Mouse (Mus musculus): Measurements from ENCODE around the gene Ugt1a2. TPM values are rescaled to one million over a fixed set of nuclear protein-coding genes. Genes with fewer than 3 reads are reported as not detected.
"Not testable (repeated sequence)": the region's sequence is repeated elsewhere in the genome, so short reads cannot be mapped to it uniquely, and the experiment has no call there.

Ugt1a2 gene
- not detected in 2 replicates for polyA plus RNA-seq (2016; fragmentation: Nextera tagmentation; extraction: Ambion mirVana)

DNA sequence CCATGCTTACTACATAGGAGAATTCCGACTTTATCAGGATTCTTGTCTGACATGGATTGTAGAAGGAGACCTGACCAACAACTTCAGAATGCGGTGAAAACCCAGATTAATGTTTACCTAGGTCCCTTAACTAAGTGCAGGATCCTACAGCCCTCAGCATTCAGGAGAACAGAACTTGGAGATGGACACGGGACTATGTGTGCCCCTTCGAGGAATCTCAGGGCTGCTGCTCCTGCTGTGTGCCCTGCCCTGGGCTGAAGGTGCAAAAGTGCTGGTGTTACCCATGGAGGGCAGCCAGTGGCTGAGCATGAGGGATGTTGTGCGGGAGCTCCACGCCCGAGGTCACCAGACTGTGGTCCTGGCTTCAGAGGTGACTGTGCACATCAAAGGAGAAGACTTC lies at the start of gene Ugt1a2:
TSS of gene Ugt1a2 (plus strand) at position 146 of the 400 bp plus-strand sequence.
- Histone ChIP-seq H3K9me3 (no peaks in the 10 kb centered on the region), H3K4me2 (no peak within 1 kb of the TSS), H3K27me3 (no peaks in the 10 kb centered on the region), H3K36me3 (replicated peaks) (no peaks in the 10 kb centered on the region), H3K4me1 (peaks cover 6% of the 10 kb centered on the region; the same call in 1 of the 2 replicates), H3K4me3 (replicated peaks) (no peak within 1 kb of the TSS), H3K27ac (no peak within 1 kb of the TSS), H3K9ac (no peak within 1 kb of the TSS)
- no peak for ATAC-seq (ENCODE audit: low FRiP score)
- WGBS, result 90% methylated on average over 7 of the region's 7 CpGs

DNA sequence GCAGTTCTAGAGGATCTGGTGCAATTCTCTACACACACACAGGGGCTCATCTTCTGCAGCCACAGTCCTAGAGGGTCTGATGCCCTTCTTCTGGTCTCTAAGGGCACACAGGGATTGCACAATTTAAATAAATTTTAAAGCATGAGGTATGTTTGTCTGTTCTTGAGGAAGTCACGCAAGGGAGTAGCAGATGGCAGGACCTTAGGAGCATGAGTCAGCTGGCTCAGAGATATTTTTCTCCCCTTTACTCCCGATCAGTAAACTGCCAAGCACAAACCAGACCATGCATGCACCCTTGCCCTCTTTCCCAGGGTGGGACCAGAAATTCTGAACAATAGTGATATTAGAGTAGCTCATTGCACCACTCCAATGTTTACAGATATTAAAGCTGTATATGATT lies 42.0 kb upstream of the Ugt1a2 start:
- no peaks in the 10 kb centered on the region for H3K36me3 ChIP-seq (replicated peaks)
- no peak overlapping the region for H3K9ac ChIP-seq
- H3K27me3 ChIP-seq, result no peaks in the 10 kb centered on the region
- H3K4me2 ChIP-seq, result no peak overlapping the region
- H3K4me1 ChIP-seq, result no peaks in the 10 kb centered on the region
- no peak overlapping the region for H3K4me3 ChIP-seq (replicated peaks)
- WGBS, result 95% methylated on average over 2 of the region's 2 CpGs
- no peaks in the 10 kb centered on the region for H3K9me3 ChIP-seq
- ATAC-seq (ENCODE audit: low FRiP score), result no peak
- no peak overlapping the region for H3K27ac ChIP-seq

DNA sequence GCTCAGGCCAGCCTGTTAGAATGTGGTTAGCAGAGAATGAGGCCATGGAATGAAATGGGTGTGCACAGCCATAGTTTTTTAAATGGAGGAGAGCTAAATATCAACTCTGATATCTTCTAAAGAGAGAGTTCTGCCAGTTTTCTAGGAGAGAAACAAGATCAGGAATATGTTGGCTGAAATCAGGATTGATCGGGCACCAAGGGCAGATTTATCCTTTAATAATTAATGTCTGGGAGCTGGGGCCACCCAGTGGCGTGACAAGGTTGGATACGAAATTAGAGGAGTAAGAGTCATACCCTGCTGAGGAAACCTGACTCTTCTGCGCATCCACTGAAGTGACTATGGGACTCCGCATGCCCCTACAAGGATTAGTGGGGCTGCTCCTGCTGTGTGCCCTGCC lies 34.7 kb upstream of the Ugt1a2 start, which contains the start of gene Ugt1a5:
TSS of gene Ugt1a5 (plus strand) at position 302 of the 400 bp plus-strand sequence.
- 83% methylated on average over 5 of the region's 5 CpGs for WGBS
- no peak within 1 kb of the TSS for H3K4me3 ChIP-seq (replicated peaks)
- no peaks in the 10 kb centered on the region for H3K27me3 ChIP-seq
- no peak within 1 kb of the TSS for H3K4me2 ChIP-seq
- H3K27ac ChIP-seq, result no peak within 1 kb of the TSS
- H3K4me1 ChIP-seq, result no peaks in the 10 kb centered on the region
- no peak for ATAC-seq (ENCODE audit: low FRiP score)
- no peaks in the 10 kb centered on the region for H3K9me3 ChIP-seq
- no peak within 1 kb of the TSS for H3K9ac ChIP-seq
- no peaks in the 10 kb centered on the region for H3K36me3 ChIP-seq (replicated peaks)

DNA sequence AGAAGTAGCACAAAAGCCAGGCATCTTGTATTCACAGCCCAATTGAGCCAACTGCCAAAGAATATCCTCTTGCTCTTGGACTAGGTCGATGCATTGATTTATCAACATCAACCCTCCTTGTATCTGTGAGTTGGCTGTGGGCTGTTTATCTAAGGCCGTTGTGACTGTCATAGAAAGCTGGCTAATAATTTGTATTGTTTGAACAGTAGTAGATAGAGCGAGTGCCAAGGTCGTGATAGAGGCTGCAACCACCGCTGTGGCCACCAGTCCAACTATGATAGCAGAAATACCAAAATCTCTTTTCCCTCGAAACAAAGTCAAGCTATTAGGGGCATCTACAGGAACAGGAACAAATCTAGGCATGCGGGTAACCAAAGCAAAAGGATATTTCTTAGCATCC lies 28.2 kb upstream of the Ugt1a2 start:
- not testable (repeated sequence) for H3K27me3 ChIP-seq; ATAC-seq (ENCODE audit: low FRiP score); H3K9ac ChIP-seq; H3K27ac ChIP-seq; H3K4me2 ChIP-seq; H3K9me3 ChIP-seq; H3K4me1 ChIP-seq; H3K36me3 ChIP-seq (replicated peaks); H3K4me3 ChIP-seq (replicated peaks)
- WGBS, result 84% methylated on average over 6 of the region's 7 CpGs

DNA sequence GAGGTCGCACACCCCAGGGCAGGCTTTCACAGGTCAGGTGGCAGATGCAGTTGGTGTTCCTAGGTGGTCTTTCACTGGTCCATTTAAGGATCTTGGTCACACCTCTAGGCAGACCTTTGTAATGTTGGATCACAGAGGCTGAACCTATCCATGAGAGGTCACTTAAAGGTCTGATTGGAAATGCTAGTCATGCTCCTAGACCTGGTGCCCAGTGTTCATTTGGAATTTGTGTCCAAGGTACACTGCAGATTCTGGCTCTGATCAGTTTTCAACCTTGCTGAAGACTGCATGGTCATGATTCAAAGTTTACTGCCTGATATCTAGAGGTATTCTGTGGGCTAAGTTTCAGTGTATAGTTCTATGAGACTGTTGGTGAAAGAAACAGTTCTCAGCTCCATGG lies 20.7 kb upstream of the Ugt1a2 start:
- no peak overlapping the region for H3K4me2 ChIP-seq
- no peak overlapping the region for H3K4me3 ChIP-seq (replicated peaks)
- H3K4me1 ChIP-seq, result no peaks in the 10 kb centered on the region
- H3K27ac ChIP-seq, result no peak overlapping the region
- H3K9ac ChIP-seq, result no peak overlapping the region
- H3K9me3 ChIP-seq, result peaks cover 14% of the 10 kb centered on the region
- no peak for ATAC-seq (ENCODE audit: low FRiP score)
- H3K36me3 ChIP-seq (replicated peaks), result no peaks in the 10 kb centered on the region
- H3K27me3 ChIP-seq, result no peaks in the 10 kb centered on the region
- WGBS, result 77% methylated on average over 1 of the region's 1 CpGs

DNA sequence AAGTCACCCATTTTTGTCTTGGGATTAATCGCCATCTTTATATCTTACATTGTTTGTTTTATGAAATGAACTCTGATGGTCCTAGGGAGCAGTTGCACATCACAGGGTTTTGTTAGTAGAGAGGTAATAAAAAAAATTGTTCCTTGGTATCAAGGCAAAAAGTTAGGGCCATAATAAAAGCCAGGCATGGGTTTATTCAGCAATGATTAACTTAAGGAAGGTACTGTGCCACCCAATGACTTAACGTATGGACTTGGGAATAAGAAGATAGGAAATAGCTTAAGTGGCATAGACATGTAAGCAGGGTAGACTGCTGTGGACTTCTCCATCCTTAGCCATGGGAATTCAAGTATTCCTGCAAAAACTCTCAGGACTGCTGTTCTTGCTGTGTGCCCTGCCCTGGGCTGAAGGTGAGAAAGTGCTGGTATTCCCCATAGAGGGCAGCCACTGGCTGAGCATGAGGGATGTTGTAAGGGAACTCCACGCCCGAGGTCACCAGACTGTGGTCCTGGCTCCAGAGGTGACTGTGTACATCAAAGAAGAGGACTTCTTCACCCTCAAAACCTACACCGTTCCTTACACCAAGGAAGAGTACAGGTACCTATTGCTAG lies 14.0 kb upstream of the Ugt1a2 start:
- ATAC-seq (ENCODE audit: low FRiP score), result no peak
- H3K27me3 ChIP-seq, result no peaks in the 10 kb centered on the region
- WGBS, result 84% methylated on average over 5 of the region's 5 CpGs

DNA sequence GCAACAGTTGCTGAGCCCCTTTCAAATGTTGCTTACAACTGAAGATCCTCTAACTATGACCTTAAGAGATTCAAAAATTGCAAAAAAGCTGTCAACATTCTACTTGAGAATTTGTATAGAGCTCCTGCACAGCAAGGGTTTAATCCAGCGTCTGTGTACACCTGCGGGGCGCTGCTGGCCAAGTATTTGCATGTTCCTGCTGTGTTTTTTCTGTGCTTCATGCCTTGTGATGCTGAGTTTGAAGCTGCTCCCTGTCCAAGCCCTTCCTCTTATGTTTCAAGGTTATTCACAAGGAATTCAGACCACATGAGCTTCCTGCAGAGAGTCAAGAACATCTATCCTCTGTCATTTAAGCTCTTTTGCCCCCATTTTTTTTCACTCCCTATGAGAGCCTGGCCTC lies 8.3 kb upstream of the Ugt1a2 start:
- Histone ChIP-seq H3K4me1 (no peaks in the 10 kb centered on the region), H3K4me2 (no peak overlapping the region), H3K27ac (no peak overlapping the region), H3K9me3 (no peaks in the 10 kb centered on the region), H3K27me3 (no peaks in the 10 kb centered on the region), H3K4me3 (replicated peaks) (no peak overlapping the region), H3K9ac (no peak overlapping the region), H3K36me3 (replicated peaks) (no peaks in the 10 kb centered on the region)
- 70% methylated on average over 3 of the region's 3 CpGs for WGBS
- ATAC-seq (ENCODE audit: low FRiP score), result no peak

More for the DNA sequence above, 14.0 kb upstream of the Ugt1a2 start:
- Histone ChIP-seq H3K4me3 (replicated peaks) (no peak overlapping the region), H3K9me3 (no peaks in the 10 kb centered on the region), H3K27ac (no peak overlapping the region), H3K36me3 (replicated peaks) (no peaks in the 10 kb centered on the region), H3K4me2 (no peak overlapping the region), H3K9ac (no peak overlapping the region), H3K4me1 (no peaks in the 10 kb centered on the region)

DNA sequence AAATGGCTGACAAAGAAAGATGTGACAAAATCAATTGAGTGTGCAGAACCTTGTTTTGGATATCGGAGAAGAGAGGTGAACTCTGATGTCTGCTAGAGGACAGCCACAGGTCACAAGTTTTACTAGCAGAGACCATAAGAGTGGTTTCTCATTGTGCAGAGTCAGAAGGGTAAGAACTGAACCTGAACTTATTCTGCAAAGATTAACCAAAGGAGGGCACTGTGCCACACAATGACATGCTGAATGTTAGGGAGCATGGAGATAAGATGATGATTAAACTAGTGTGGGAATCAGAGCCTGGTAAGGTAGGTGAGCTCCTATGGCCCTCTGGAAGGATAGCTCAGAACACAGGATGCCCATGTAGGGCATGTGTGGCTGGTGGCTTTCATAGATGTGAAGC lies 4.7 kb upstream of the Ugt1a2 start:
- H3K4me3 ChIP-seq (replicated peaks), result no peak overlapping the region
- H3K4me2 ChIP-seq, result no peak overlapping the region
- no peaks in the 10 kb centered on the region for H3K27me3 ChIP-seq
- WGBS, result 94% methylated on average over 1 of the region's 1 CpGs
- no peak overlapping the region for H3K9ac ChIP-seq
- H3K36me3 ChIP-seq (replicated peaks), result no peaks in the 10 kb centered on the region
- no peaks in the 10 kb centered on the region for H3K9me3 ChIP-seq
- H3K4me1 ChIP-seq, result no peaks in the 10 kb centered on the region
- ATAC-seq (ENCODE audit: low FRiP score), result no peak
- no peak overlapping the region for H3K27ac ChIP-seq

DNA sequence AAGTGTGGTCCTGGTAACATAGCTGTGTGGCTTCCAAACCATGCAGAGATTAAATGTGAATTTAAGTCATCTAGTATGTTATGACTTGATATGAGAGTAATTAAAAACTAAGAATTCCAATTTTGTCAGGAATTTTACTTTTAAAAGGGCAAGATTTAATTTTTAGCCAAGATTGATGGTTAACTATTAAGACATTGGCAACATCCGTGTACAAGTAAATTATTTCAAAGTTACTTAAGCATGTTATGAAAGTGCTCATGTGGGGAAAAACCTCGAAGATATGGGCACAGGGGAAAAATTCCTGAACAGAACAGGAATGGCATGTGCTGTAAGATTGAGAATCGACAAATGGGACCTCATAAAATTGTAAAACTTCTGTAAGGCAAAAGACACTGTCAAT lies 3.0 kb upstream of the Ugt1a2 start:
- H3K4me2 ChIP-seq, result no peak overlapping the region
- no peak overlapping the region for H3K27ac ChIP-seq
- no peaks in the 10 kb centered on the region for H3K4me1 ChIP-seq
- WGBS, result 83% methylated on average over 3 of the region's 3 CpGs
- no peak for ATAC-seq (ENCODE audit: low FRiP score)
- H3K27me3 ChIP-seq, result no peaks in the 10 kb centered on the region
- H3K4me3 ChIP-seq (replicated peaks), result no peak overlapping the region
- H3K9me3 ChIP-seq, result no peaks in the 10 kb centered on the region
- no peak overlapping the region for H3K9ac ChIP-seq
- H3K36me3 ChIP-seq (replicated peaks), result no peaks in the 10 kb centered on the region

DNA sequence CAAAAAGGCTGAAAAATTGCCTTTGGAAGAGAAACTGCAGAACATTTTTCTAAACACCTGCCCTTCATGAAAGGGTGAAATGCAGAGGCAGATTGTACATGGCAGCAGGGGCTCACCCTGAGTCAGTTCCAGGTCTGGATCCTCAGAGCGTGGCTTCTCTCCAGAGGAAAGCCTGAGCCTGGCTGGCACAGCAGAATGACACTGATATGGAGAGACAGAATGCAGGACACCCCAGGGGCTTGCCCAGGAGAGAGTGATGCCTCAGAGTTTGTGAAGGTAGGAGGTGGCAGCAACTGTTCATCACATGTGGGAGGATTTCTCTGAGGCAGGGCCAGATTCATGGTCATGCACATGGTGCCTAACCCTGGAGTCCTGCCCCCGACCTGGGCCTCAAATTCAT lies 405 bp upstream of the Ugt1a2 start:
- no peaks in the 10 kb centered on the region for H3K9me3 ChIP-seq
- ATAC-seq (ENCODE audit: low FRiP score), result no peak
- peaks cover 2% of the 10 kb centered on the region; the same call in 1 of the 2 replicates for H3K4me1 ChIP-seq
- no peak overlapping the region for H3K4me3 ChIP-seq (replicated peaks)
- no peak overlapping the region for H3K9ac ChIP-seq
- H3K27ac ChIP-seq, result no peak overlapping the region
- no peak overlapping the region for H3K4me2 ChIP-seq
- no peaks in the 10 kb centered on the region for H3K27me3 ChIP-seq
- H3K36me3 ChIP-seq (replicated peaks), result no peaks in the 10 kb centered on the region
- WGBS, result 78% methylated on average over 2 of the region's 2 CpGs

DNA sequence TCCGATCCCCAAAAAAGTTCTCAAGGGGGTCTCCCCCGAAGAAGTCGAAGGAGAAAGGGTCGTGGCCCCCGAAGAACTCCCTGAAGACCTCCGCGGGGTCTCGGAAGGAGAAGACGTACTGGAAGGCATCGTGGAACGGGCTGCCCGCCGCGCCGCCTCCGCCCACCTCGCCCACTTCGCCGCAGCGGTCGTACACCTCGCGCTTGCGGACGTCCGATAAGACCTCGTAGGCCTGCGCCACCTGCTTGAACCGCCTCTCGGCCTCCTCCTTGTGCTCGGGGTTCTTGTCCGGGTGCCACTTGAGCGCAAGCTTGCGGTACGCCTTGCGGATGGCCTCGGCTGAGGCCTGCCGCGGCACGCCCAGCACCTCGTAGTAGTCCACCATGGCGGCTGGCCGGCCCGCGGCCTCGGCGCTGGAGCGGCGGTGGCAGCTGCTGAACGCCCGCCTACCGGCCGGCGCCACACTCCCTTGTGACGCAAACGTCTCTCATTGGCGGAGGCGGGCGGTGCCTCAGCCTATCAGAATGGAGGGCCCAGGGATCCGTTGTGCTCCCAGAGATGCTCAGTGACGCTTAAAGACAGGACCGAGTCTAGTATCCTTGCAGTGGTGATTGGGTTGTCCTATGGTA lies 5.0 kb downstream of the Ugt1a2 start, which contains the start of gene Dnajb3:
TSS of gene Dnajb3 (minus strand) at position 489 of the 629 bp plus-strand sequence.
- no peak within 1 kb of the TSS for H3K27ac ChIP-seq
- WGBS, result 5% methylated on average over 62 of the region's 62 CpGs
- peak within 1 kb of the TSS; percentile 61 for H3K9ac ChIP-seq
- peak; percentile 100 for ATAC-seq (ENCODE audit: low FRiP score)
- peak within 1 kb of the TSS; percentile 48 for H3K4me3 ChIP-seq (replicated peaks)
- H3K4me2 ChIP-seq, result peak within 1 kb of the TSS; percentile 71
- H3K36me3 ChIP-seq (replicated peaks), result no peaks in the 10 kb centered on the region
- H3K27me3 ChIP-seq, result no peaks in the 10 kb centered on the region
- H3K4me1 ChIP-seq, result peaks cover 6% of the 10 kb centered on the region; the same call in 1 of the 2 replicates
- H3K9me3 ChIP-seq, result no peaks in the 10 kb centered on the region

DNA sequence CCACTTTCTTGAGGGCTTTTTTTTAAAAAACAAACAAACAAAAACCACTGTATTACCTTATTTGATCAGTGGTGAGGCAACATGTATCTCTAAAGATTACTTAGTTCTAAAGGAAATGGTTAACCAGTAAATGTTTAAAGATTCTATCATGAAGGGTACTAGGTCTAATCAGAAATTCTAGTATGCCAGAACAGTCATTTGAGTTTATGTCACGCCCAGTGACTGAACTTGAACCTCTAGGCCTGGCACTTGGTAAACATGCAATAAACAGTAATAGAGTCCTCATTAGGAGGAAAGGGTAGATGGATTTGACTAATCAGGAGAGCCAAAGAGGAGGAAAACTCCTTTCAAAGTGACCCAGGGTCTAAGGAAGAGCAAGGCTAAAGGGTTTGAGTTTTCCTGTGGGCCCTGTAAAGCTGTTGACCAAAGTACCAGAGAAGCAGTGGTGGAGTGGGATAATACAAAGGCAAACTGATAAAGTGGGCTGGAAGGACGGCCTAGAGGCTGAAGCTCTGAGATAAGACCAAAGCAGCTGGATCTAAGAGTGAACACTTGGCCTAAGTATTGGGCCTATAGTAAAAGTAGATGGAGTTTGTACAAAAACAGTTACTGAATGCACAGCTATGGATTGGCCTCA lies 6.6 kb downstream of the Ugt1a2 start:
- Histone ChIP-seq H3K4me2 (no peak overlapping the region), H3K36me3 (replicated peaks) (no peaks in the 10 kb centered on the region), H3K4me3 (replicated peaks) (no peak overlapping the region), H3K27ac (no peak overlapping the region), H3K9ac (no peak overlapping the region), H3K9me3 (peaks cover 7% of the 10 kb centered on the region), H3K27me3 (no peaks in the 10 kb centered on the region), H3K4me1 (peaks cover 6% of the 10 kb centered on the region; the same call in 1 of the 2 replicates)
- ATAC-seq (ENCODE audit: low FRiP score), result no peak
- 81% methylated on average over 2 of the region's 2 CpGs for WGBS

All from forebrain, embryonic 12.5 days (tissue).